Mouse (Mus musculus) embryonic facial prominence, embryonic 15.5 days (tissue): ENCODE results near the gene Ppp2r3d. TPM values are rescaled to one million over a fixed set of nuclear protein-coding genes. Genes with fewer than 3 reads are reported as not detected.
A peak's percentile ranks its signal among the peaks of the same experiment; 100 is the strongest.

ENCODE experiments used
- ATAC-seq: fragments of 200-750 bp; cut with Nextera tagmentation; 2 replicates; pipeline ENCODE4 v1.8.0; 2017; ENCODE audit warnings: low read depth, moderate TSS enrichment; ENCODE audit not compliant: insufficient number of reproducible peaks, low FRiP score, low TSS enrichment
- H3K27ac ChIP-seq: fragments of 300-500 bp; sonication (generic); replicated peaks from 2 replicates; pipeline ENCODE4 v1.5.1; 2015; ENCODE audit warnings: mild to moderate bottlenecking, inconsistent platforms
- H3K27me3 ChIP-seq: fragments of 300-500 bp; sonication (generic); 2 replicates; pipeline ENCODE4 v1.6.1; 2015; ENCODE audit warnings: inconsistent platforms
- H3K36me3 ChIP-seq: fragments of 300-500 bp; sonication (generic); 2 replicates; pipeline ENCODE4 v1.6.1; 2015; ENCODE audit warnings: mild to moderate bottlenecking, inconsistent platforms
- H3K4me1 ChIP-seq: fragments of 300-500 bp; sonication (generic); 2 replicates; pipeline ENCODE4 v1.6.1; 2015; ENCODE audit warnings: inconsistent platforms
- H3K4me2 ChIP-seq: fragments of 300-500 bp; sonication (generic); replicated peaks from 2 replicates; pipeline ENCODE4 v1.6.1; 2015; ENCODE audit warnings: mild to moderate bottlenecking, inconsistent platforms
- H3K4me3 ChIP-seq: fragments of 300-500 bp; sonication (generic); replicated peaks from 2 replicates; pipeline ENCODE4 v1.5.1; 2015; ENCODE audit warnings: mild to moderate bottlenecking, inconsistent platforms
- H3K9ac ChIP-seq: fragments of 300-500 bp; sonication (generic); 2 replicates; pipeline ENCODE4 v1.6.1; 2015; ENCODE audit warnings: inconsistent platforms
- H3K9me3 ChIP-seq: fragments of 300-500 bp; sonication (generic); replicated peaks from 2 replicates; pipeline ENCODE4 v1.6.1; 2016; ENCODE audit warnings: inconsistent platforms
- WGBS: fragments of 180-500 bp; shearing (Covaris S2); methylation state at CpG from one replicate; pipeline ENCODE4 v1.1.7; 2015; 5-methylcytosine and 5-hydroxymethylcytosine counted together
- polyA plus RNA-seq: library from polyadenylated mRNA; unstranded; fragments of >200 nt; fragmentation: Nextera tagmentation; extraction: Ambion mirVana; gene quantifications from 2 replicates; pipeline ENCODE4 v1.2.1, GENCODE M21; 2015

The Ppp2r3d gene
- polyA plus RNA-seq, 1 experiment from 2014 or later = 153 TPM

DNA sequence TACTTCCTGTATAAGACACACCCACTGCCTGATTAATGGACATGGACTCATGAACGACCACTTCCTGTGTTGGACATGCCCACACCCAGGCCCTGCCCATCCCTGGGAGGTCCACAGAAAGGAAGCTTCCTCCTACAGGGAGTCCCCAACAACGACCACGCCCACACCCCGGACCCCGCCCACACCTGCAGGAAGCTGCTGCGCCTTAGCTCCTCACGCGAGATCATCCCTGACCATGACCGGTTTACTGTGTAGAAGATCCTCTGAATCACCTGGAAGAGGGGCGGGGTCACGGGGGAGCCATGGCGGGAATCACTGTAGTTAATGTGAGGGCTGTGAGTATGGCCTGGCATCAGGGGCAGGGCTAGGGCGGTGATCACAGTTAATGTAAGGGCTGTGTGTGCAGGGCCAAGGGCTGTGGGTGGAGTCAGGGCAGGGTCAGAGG is 37.3 kb downstream of the Ppp2r3d start:
- Histone ChIP-seq H3K27ac (no peak overlapping the region), H3K9me3 (peaks cover 32% of the 10 kb centered on the region), H3K27me3 (no peaks in the 10 kb centered on the region), H3K4me1 (no peaks in the 10 kb centered on the region), H3K9ac (no peak overlapping the region), H3K4me3 (no peak overlapping the region), H3K36me3 (peaks cover 36% of the 10 kb centered on the region), H3K4me2 (no peak overlapping the region)
- 93% methylated on average over 13 of the region's 13 CpGs for WGBS
- peak; percentile 40; the same call in 1 of the 2 replicates for ATAC-seq

DNA sequence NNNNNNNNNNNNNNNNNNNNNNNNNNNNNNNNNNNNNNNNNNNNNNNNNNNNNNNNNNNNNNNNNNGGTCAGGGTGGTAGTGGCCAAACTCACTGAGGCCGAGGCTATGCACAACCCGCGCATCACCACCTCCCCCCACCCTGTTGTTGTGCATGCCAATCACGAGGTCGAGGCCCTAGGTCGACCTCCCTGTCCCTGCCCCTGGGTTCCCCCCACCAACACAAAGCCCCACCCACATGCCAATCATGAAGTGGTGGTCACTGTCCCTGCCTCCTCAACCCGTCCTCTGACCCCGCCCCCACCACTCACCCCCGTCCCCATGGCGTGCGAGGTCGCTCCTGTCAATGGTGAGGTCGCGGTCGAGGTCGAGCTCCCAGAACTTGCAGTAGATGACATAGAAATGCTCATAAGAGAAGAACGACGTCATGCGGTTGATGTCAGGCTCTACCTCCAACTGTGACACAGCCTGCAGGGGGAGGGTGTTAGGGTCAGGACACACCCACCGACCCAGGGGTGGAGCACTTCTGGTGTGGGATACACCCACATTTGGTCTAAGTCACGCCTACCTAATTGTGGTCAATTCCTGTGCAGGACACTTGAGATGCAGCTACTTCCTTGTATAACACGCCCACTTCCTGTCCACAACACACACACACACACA is 37.9 kb downstream of the Ppp2r3d start:
- Histone ChIP-seq H3K36me3 (peaks cover 36% of the 10 kb centered on the region), H3K9ac (no peak overlapping the region), H3K4me3 (no peak overlapping the region), H3K4me2 (no peak overlapping the region), H3K27me3 (no peaks in the 10 kb centered on the region), H3K27ac (no peak overlapping the region), H3K9me3 (peaks cover 32% of the 10 kb centered on the region), H3K4me1 (no peaks in the 10 kb centered on the region)
- 96% methylated on average over 17 of the region's 22 CpGs for WGBS
- peak; percentile 16; the same call in 1 of the 2 replicates for ATAC-seq

DNA sequence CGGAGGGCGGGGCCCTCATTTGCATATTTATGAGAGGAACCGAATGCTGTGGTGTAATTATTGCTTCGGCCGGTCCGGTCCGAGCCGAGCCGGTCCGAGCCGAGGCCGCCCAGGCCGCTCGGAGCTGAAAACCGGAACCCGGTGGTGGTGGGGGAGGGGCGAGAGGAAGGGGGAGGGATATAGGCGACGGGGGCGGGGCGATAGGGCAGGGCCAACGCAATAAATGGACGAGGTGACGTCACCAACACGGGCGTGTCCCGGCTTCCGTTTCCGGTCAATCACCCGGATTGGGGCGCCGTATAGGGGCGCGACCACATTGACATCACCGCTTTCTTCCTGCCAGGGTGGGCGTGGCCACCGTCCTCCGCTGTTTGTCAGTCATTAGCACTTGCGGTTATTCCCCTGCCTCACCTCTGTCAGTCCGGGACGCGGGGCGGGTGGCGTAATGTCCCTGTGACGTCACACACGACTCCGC is 51.2 kb downstream of the Ppp2r3d start:
- H3K9ac ChIP-seq = peak overlapping the region; percentile 37
- no peaks in the 10 kb centered on the region for H3K4me1 ChIP-seq
- peak overlapping the region; percentile 83 for H3K4me3 ChIP-seq
- peak overlapping the region; percentile 99 for H3K27ac ChIP-seq
- peak overlapping the region; percentile 67 for H3K4me2 ChIP-seq
- under 1% methylated on average over 46 of the region's 47 CpGs for WGBS
- no peaks in the 10 kb centered on the region for H3K36me3 ChIP-seq
- no peaks in the 10 kb centered on the region for H3K9me3 ChIP-seq
- ATAC-seq = peak; percentile 35
- H3K27me3 ChIP-seq = 0 out of 2 replicates have a peak, but pooled peaks cover 3% of the 10 kb centered on the region

DNA sequence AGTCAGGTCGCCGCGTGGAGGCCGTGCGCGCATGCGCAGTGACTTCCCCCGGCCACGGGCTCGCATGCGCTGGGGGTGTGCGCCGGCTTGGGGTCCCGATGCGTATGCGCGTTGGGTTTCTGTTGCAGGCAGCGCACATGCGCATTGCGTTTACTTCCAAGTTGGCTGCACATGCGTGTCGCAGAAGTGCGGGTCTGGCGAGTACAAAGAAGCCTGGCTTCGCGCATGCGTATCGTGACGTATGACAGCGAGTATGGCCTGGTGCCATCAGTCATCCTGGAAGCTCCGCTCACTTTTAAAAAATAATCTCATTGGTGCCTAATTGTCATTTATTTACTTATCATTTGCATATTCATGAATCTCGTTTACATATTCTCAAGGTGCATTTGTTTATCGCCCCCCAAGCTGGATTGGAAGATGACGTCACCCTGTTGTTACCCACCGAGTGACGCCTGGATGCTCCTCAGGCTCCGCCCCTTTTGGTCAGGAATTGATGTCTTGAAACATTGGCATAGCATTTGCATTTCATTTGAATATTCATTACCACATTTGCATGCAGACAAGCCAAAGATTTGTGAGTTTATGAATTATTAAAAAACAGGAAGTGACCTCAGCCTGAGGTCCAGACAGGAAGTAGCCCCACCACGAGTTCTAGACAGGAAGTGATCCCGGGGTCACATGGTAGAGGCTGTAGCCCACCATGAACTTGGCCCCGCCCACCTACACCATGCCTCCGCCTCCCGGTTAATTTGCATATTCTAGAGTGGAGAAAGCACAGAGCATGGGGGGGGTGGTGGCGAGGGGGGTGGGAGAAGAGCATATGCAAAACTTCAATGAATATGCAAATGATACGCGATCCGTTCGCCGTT is 51.9 kb downstream of the Ppp2r3d start:
- H3K27me3 ChIP-seq = 0 out of 2 replicates have a peak, but pooled peaks cover 3% of the 10 kb centered on the region
- peak; percentile 79 for ATAC-seq
- H3K4me1 ChIP-seq = no peaks in the 10 kb centered on the region
- WGBS = under 1% methylated on average over 48 of the region's 48 CpGs
- H3K4me3 ChIP-seq = peak overlapping the region; percentile 83
- H3K9me3 ChIP-seq = no peaks in the 10 kb centered on the region
- peak overlapping the region; percentile 99 for H3K27ac ChIP-seq
- peak overlapping the region; percentile 67 for H3K4me2 ChIP-seq
- no peaks in the 10 kb centered on the region for H3K36me3 ChIP-seq
- peak overlapping the region; percentile 66 for H3K9ac ChIP-seq

DNA sequence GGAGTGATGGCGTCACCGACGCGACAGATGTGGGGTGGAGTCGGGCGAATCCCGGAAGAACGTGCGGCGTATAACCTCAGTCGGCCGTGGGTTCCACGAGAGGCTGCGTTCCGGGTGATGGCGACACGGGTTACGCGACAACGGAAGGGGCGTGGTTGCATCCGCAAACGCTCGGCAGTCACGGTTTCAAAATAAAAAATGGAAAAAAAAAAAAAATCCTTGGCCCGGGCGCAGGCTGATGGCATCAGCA is 52.5 kb downstream of the Ppp2r3d start:
- no peak for ATAC-seq

DNA sequence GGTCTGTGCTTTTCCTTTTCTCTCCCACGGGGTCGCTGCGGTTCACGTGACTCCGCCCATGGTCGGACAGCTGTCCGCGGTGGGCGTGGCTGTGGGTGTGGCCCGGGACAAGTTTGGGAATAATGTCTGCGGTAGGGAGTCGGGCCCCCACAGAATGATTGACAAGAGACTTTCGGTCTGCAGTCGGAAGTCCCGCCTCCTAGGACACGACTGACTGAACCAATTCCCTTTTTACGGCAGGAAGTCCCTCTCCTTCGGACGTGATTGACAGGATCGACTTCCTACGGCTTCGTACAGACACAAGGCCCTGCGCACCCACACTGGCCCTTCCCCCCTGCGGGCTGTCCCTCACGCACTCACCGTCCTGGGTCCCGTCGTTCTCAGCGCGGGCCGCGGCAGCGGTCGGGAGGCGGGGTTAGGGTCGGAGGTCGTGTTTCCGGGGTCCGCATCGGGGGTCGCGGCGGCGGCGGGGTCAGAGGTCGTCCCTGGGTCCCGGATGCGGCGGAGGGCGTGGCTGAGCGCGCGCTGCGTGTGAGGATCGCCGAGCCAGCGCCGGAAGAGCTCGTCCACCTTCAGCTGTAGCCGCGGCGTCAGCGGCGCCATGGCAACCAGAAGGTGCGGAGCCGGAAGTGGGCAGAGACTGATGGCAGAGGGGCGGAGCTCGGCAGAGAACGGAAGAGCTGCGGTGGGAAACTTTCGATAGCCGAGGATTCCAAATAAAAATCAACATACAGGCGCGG is 53.0 kb downstream of the Ppp2r3d start:
- H3K4me1 ChIP-seq = no peaks in the 10 kb centered on the region
- peak overlapping the region; percentile 83 for H3K4me3 ChIP-seq
- no peaks in the 10 kb centered on the region for H3K9me3 ChIP-seq
- H3K27ac ChIP-seq = peak overlapping the region; percentile 99
- H3K9ac ChIP-seq = peak overlapping the region; percentile 66
- no peaks in the 10 kb centered on the region for H3K36me3 ChIP-seq
- peak; percentile 78 for ATAC-seq
- H3K4me2 ChIP-seq = peak overlapping the region; percentile 67
- under 1% methylated on average over 74 of the region's 74 CpGs for WGBS
- 0 out of 2 replicates have a peak, but pooled peaks cover 3% of the 10 kb centered on the region for H3K27me3 ChIP-seq

More for the DNA sequence above, 52.5 kb downstream of the Ppp2r3d start:
- H3K27me3 ChIP-seq = 0 out of 2 replicates have a peak, but pooled peaks cover 3% of the 10 kb centered on the region
- WGBS = 0% methylated on average over 27 of the region's 27 CpGs
- H3K4me3 ChIP-seq = peak overlapping the region; percentile 83
- H3K4me1 ChIP-seq = no peaks in the 10 kb centered on the region
- H3K9me3 ChIP-seq = no peaks in the 10 kb centered on the region
- peak overlapping the region; percentile 67 for H3K4me2 ChIP-seq
- H3K36me3 ChIP-seq = no peaks in the 10 kb centered on the region
- H3K9ac ChIP-seq = peak overlapping the region; percentile 66
- peak overlapping the region; percentile 99 for H3K27ac ChIP-seq

DNA sequence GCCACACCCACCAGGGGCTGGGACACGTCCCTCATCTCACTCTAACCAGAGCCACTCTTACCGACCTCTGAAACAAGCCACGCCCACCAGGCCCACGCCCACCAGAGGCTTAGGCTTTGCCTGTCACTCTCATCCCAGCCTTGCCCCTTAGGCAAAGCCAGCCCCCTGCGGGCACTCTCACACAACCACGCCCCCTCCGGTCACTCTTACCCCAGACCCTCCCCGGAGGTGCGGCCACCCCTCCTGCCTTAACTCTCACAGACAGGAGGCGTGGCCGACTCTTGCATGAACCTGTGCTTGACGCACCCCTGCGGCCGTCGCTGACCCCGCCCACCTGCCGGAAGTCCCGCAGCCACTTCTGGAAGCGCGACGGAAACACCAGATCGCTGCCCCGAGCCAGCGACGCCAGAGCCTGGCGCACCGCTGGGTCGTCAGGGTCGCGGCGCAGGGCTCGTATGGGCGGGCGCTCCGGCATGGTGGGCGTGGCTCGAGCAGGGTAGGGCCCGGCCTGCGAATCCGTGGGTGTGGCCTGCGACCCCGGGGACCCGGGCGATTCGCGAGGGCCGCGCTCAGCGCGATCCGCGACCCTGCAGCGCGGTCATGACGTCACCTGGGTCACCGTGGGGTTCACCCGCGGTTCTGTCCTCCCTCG is 53.7 kb downstream of the Ppp2r3d start:
- Histone ChIP-seq H3K4me1 (no peaks in the 10 kb centered on the region), H3K27me3 (no peaks in the 10 kb centered on the region), H3K4me2 (peak overlapping the region; percentile 67), H3K9ac (peak overlapping the region; percentile 66), H3K27ac (peak overlapping the region; percentile 99), H3K4me3 (peak overlapping the region; percentile 83), H3K9me3 (no peaks in the 10 kb centered on the region), H3K36me3 (no peaks in the 10 kb centered on the region)
- peak; percentile 79 for ATAC-seq
- WGBS = under 1% methylated on average over 58 of the region's 59 CpGs

DNA sequence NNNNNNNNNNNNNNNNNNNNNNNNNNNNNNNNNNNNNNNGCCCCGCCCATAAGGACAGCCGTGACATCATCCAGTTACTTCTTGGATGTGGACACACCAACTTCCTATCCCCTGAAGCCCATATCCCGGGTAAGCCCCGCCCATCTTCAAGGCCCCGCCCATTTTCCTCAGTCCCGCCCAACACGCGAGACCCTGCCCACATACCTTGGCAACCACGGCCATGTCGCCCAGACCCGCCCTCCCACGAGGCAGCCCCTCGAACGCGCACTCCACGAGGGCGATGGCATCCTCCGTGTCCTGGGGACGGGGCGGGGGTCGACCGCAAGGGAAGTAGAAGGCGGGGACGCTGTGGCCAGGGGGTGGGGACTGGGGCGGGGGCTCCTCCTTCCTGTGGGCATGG is 54.3 kb downstream of the Ppp2r3d start:
- no peak overlapping the region for H3K9ac ChIP-seq
- peak overlapping the region; percentile 83 for H3K4me3 ChIP-seq
- peak overlapping the region; percentile 99 for H3K27ac ChIP-seq
- no peaks in the 10 kb centered on the region for H3K36me3 ChIP-seq
- no peaks in the 10 kb centered on the region for H3K27me3 ChIP-seq
- 5% methylated on average over 23 of the region's 25 CpGs for WGBS
- ATAC-seq = no peak
- no peaks in the 10 kb centered on the region for H3K9me3 ChIP-seq
- H3K4me1 ChIP-seq = no peaks in the 10 kb centered on the region
- H3K4me2 ChIP-seq = peak overlapping the region; percentile 67

DNA sequence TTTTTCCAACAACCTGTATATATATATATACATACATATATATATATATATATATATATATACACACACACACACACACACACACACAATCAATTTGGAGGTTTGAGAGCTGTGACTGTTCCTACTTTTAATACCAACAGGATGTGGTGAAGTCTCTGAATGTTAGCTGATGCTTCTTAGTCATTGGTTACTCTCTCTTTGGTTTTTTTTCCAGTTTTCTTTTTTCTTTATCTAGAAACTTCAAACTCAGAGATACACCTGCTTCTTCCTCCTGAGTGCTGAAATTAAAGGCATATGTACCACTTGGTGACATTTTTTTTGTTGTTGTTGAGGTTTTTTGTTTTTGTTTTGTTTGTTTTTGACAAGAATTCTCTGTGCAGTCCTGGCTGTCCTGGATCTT is 63.8 kb downstream of the Ppp2r3d start:
- no peak overlapping the region for H3K4me3 ChIP-seq
- no peak for ATAC-seq

DNA sequence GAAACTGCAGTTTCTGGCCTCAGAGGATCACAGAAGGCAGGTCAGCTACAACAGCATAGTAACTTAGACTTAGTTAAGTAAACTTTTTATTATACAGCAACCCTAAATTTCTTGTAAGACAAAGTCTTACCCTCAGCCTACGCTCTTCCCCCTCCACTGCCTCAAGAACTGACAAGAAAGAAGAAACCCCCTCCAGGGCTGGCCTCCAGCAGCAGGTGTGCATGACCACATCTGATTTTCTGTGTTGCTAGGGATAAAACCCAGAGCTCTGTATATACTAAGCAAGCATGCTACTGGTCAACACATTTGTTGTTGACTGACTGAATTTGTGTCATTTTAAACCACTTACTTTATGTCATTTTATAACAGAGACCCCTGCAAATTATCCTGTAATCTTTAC is 65.1 kb downstream of the Ppp2r3d start:
- WGBS = 68% methylated on average over 1 of the region's 1 CpGs
- Histone ChIP-seq H3K9ac (no peak overlapping the region), H3K4me1 (no peaks in the 10 kb centered on the region), H3K27ac (no peak overlapping the region), H3K4me3 (no peak overlapping the region), H3K27me3 (no peaks in the 10 kb centered on the region), H3K9me3 (no peaks in the 10 kb centered on the region), H3K36me3 (no peaks in the 10 kb centered on the region), H3K4me2 (no peak overlapping the region)
- ATAC-seq = no peak

More for the DNA sequence above, 63.8 kb downstream of the Ppp2r3d start:
- Histone ChIP-seq H3K4me1 (no peaks in the 10 kb centered on the region), H3K4me2 (no peak overlapping the region), H3K9ac (no peak overlapping the region), H3K9me3 (no peaks in the 10 kb centered on the region), H3K27ac (no peak overlapping the region), H3K36me3 (no peaks in the 10 kb centered on the region), H3K27me3 (no peaks in the 10 kb centered on the region)
